Mouse (Mus musculus): ENCODE data around the gene Sec23ip. TPM values are rescaled to one million over a fixed set of nuclear protein-coding genes. Genes with fewer than 3 reads are reported as not detected.
A peak's percentile ranks its signal among the peaks of the same experiment; 100 is the strongest.

Gene Sec23ip
- total and polyA plus RNA-seq, 3 experiments, result 25.1 to 26.8 (median 26.5) TPM

DNA sequence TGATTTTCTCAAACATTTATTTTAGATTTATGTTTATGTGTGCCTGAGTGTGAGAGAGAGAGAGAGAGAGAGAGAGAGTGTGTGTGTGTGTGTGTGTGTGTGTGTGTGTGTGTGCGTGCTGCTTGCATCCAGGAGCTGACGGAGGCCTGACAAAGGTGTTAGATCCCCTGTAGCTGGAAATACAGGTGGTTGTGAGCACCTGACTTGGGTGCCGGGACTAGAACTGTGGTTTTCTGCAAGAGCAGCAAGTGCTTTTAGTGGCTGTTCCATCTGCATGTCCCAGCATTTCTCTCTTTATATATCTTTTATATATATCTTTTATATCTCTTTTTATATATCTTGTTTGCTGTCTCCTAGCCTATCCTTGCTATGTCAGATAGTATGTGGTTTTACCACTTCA is 37.1 kb downstream of the Sec23ip start:
- Histone ChIP-seq H3K79me2 (replicated peaks; ENCODE audit: control insufficient read depth, insufficient read depth, low read length) (no peaks in the 10 kb centered on the region), H3K27ac (no peak overlapping the region), H3K9ac (ENCODE audit: low read depth, low read length) (no peak overlapping the region), H3K36me3 (ENCODE audit: control insufficient read depth, insufficient read depth, low read length) (peaks cover 5% of the 10 kb centered on the region), H3K4me1 (ENCODE audit: control insufficient read depth, insufficient read depth, low read length) (no peaks in the 10 kb centered on the region), H3K27me3 (ENCODE audit: control insufficient read depth, insufficient read depth, low read length) (no peaks in the 10 kb centered on the region), H3K4me3 (no peak overlapping the region)
- TF ChIP-seq POLR2A (IDR thresholded peaks at IDR 0.05; ENCODE audit: insufficient read depth, low read depth, low read length) (no peak), CTCF (IDR thresholded peaks at IDR 0.05) (no peak), EP300 (IDR thresholded peaks at IDR 0.05; ENCODE audit: insufficient read depth, low read depth, low read length) (no peak)
- WGBS, result 95% methylated on average over 3 of the region's 3 CpGs
- DNase-seq, result no peak
- intact Hi-C loops (cut with DNase I), result no loop called here

GRCm38 (mm10) chr7:128790045-128790444 is 45.3 kb downstream of the Sec23ip start:
- Histone ChIP-seq H3K27me3 (ENCODE audit: control insufficient read depth, insufficient read depth, low read length) (no peaks in the 10 kb centered on the region), H3K9ac (ENCODE audit: low read depth, low read length) (no peak overlapping the region), H3K36me3 (ENCODE audit: control insufficient read depth, insufficient read depth, low read length) (no peaks in the 10 kb centered on the region), H3K79me2 (replicated peaks; ENCODE audit: control insufficient read depth, insufficient read depth, low read length) (no peaks in the 10 kb centered on the region), H3K27ac (no peak overlapping the region), H3K4me1 (ENCODE audit: control insufficient read depth, insufficient read depth, low read length) (no peaks in the 10 kb centered on the region), H3K4me3 (no peak overlapping the region)
- intact Hi-C loops (cut with DNase I), result no loop called here
- no peak for TF ChIP-seq EP300 (IDR thresholded peaks at IDR 0.05; ENCODE audit: insufficient read depth, low read depth, low read length)
- TF ChIP-seq POLR2A (IDR thresholded peaks at IDR 0.05; ENCODE audit: insufficient read depth, low read depth, low read length), result no peak
- TF ChIP-seq CTCF (IDR thresholded peaks at IDR 0.05), result no peak
- no peak for DNase-seq
- WGBS, result 68% methylated on average over 4 of the region's 4 CpGs

DNA sequence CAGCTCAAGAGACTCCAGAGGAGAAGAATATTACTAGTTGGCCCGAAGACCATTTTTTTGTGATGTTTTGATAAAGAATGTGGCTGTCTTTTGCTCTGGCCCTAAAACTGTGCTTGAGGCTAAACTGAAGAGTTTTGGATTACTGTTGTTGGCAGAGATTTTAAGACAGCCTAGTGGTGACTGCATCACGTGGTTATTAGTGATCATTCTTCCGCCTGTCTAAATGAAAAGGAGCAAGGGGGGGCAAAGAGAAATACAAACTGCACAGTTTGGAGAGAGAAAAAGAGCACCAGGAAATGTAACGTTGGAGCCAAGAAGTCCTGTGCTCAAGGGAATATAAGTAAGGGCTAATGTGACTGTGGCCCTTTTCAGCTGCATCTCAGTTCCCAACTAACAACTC is 48.7 kb downstream of the Sec23ip start:
- Histone ChIP-seq H3K27me3 (ENCODE audit: control insufficient read depth, insufficient read depth, low read length) (no peaks in the 10 kb centered on the region), H3K79me2 (replicated peaks; ENCODE audit: control insufficient read depth, insufficient read depth, low read length) (no peaks in the 10 kb centered on the region), H3K27ac (no peak overlapping the region), H3K9ac (ENCODE audit: low read depth, low read length) (no peak overlapping the region), H3K4me1 (ENCODE audit: control insufficient read depth, insufficient read depth, low read length) (no peaks in the 10 kb centered on the region), H3K36me3 (ENCODE audit: control insufficient read depth, insufficient read depth, low read length) (no peaks in the 10 kb centered on the region), H3K4me3 (no peak overlapping the region)
- TF ChIP-seq CTCF (IDR thresholded peaks at IDR 0.05) (no peak), POLR2A (IDR thresholded peaks at IDR 0.05; ENCODE audit: insufficient read depth, low read depth, low read length) (no peak), EP300 (IDR thresholded peaks at IDR 0.05; ENCODE audit: insufficient read depth, low read depth, low read length) (no peak)
- intact Hi-C loops (cut with DNase I), result no loop called here
- no peak for DNase-seq
- WGBS, result 62% methylated on average over 4 of the region's 4 CpGs

DNA sequence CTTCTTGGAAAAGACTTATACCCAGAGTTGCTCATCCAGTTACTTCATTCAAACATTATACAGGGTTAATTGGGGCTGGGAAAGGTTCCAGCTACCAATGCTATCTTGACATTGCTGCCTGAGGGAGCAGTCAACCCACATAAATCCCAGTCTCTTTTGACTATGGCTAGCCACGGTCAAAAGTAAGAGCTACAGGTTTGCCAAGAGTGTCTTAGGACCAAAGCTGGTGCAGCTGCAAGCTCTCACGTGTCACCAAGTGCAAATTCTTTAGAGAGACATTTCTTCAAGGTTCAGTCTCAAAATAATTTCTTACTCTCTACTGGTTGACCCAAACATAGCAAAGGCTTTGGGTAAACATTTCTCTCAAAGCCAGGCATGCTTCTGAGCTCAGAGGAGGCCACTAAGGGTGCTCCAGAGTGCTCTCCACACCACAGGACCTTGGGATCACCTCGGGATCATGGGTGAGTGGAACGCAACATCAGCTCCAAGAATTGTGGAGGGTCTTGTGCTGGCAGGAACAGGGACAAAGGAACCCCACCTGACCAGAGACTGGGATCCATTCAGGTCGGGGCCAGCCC is 80.3 kb downstream of the Sec23ip start:
- Histone ChIP-seq H3K79me2 (replicated peaks; ENCODE audit: control insufficient read depth, insufficient read depth, low read length) (no peaks in the 10 kb centered on the region), H3K27me3 (ENCODE audit: control insufficient read depth, insufficient read depth, low read length) (no peaks in the 10 kb centered on the region), H3K27ac (no peak overlapping the region), H3K36me3 (ENCODE audit: control insufficient read depth, insufficient read depth, low read length) (no peaks in the 10 kb centered on the region), H3K4me3 (no peak overlapping the region), H3K4me1 (ENCODE audit: control insufficient read depth, insufficient read depth, low read length) (no peaks in the 10 kb centered on the region), H3K9ac (ENCODE audit: low read depth, low read length) (no peak overlapping the region)
- intact Hi-C loops (cut with DNase I), result no loop called here
- DNase-seq, result no peak
- 61% methylated on average over 5 of the region's 5 CpGs for WGBS
- TF ChIP-seq CTCF (IDR thresholded peaks at IDR 0.05) (no peak), POLR2A (IDR thresholded peaks at IDR 0.05; ENCODE audit: insufficient read depth, low read depth, low read length) (no peak), EP300 (IDR thresholded peaks at IDR 0.05; ENCODE audit: insufficient read depth, low read depth, low read length) (no peak)

- no peaks in the 10 kb centered on the region for H3K27me3 ChIP-seq (ENCODE audit: control insufficient read depth, insufficient read depth, low read length)
- no peak overlapping the region for H3K27ac ChIP-seq
- DNase-seq, result no peak
- H3K79me2 ChIP-seq (replicated peaks; ENCODE audit: control insufficient read depth, insufficient read depth, low read length), result no peaks in the 10 kb centered on the region
- TF ChIP-seq POLR2A (IDR thresholded peaks at IDR 0.05; ENCODE audit: insufficient read depth, low read depth, low read length), result no peak
- TF ChIP-seq CTCF (IDR thresholded peaks at IDR 0.05), result no peak
- TF ChIP-seq EP300 (IDR thresholded peaks at IDR 0.05; ENCODE audit: insufficient read depth, low read depth, low read length), result no peak
- WGBS, result 59% methylated on average over 12 of the region's 12 CpGs
- intact Hi-C loops (cut with DNase I), result no loop called here
- no peaks in the 10 kb centered on the region for H3K36me3 ChIP-seq (ENCODE audit: control insufficient read depth, insufficient read depth, low read length)
- no peak overlapping the region for H3K9ac ChIP-seq (ENCODE audit: low read depth, low read length)
- H3K4me3 ChIP-seq, result no peak overlapping the region
- no peaks in the 10 kb centered on the region for H3K4me1 ChIP-seq (ENCODE audit: control insufficient read depth, insufficient read depth, low read length)
Measured at GRCm38 (mm10) chr7:128832455-128833081, 87.8 kb downstream of the Sec23ip start.

DNA sequence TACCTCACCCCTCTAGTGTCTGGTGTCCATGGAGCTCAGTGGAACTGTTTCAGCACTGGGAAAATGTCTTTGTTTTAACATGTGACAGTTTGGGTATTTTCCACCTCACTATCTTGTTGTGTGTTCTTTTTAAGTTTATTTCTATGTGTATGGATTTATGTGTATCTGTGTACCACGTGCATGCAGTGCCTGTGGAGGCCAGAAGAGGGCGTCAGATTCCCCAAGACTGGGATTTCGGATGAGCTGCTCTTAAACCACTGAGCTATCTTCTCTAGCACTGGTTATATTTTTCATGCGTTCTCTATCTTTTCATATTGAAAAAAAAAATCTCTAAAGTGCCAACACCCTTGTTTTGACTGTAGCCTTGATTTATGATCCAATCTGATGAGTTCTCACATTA is 88.5 kb downstream of the Sec23ip start:
- H3K27ac ChIP-seq, result no peak overlapping the region
- no peaks in the 10 kb centered on the region for H3K27me3 ChIP-seq (ENCODE audit: control insufficient read depth, insufficient read depth, low read length)
- H3K9ac ChIP-seq (ENCODE audit: low read depth, low read length), result no peak overlapping the region
- H3K4me3 ChIP-seq, result no peak overlapping the region
- intact Hi-C loops (cut with DNase I), result no loop called here
- 85% methylated on average over 4 of the region's 4 CpGs for WGBS
- no peaks in the 10 kb centered on the region for H3K4me1 ChIP-seq (ENCODE audit: control insufficient read depth, insufficient read depth, low read length)
- TF ChIP-seq CTCF (IDR thresholded peaks at IDR 0.05) (0 out of 2 replicates have a peak, but pooled peaks have one; percentile 10), POLR2A (IDR thresholded peaks at IDR 0.05; ENCODE audit: insufficient read depth, low read depth, low read length) (no peak), EP300 (IDR thresholded peaks at IDR 0.05; ENCODE audit: insufficient read depth, low read depth, low read length) (no peak)
- H3K36me3 ChIP-seq (ENCODE audit: control insufficient read depth, insufficient read depth, low read length), result no peaks in the 10 kb centered on the region
- DNase-seq, result no peak
- H3K79me2 ChIP-seq (replicated peaks; ENCODE audit: control insufficient read depth, insufficient read depth, low read length), result no peaks in the 10 kb centered on the region

Small RNA genes within 50 kb of the gene (microRNA-seq; reads per million reads assigned to microRNA genes)
- 0 reads per million in 2 experiments for gene Gm25778

Other genes starting within 250 kb of the Sec23ip start
- 100 to 1,000 TPM; 259 to 296 TPM for gene Bag3, start 221.3 kb upstream of the Sec23ip start, total RNA-seq (2021)
- 133 and 148 TPM in 2 replicates for gene Bag3, start 221.3 kb upstream of the Sec23ip start, polyA plus RNA-seq (2012; rRNA removed)
- gene Inpp5f, start 133.6 kb upstream of the Sec23ip start, total RNA-seq (2021), result 1 to 10 TPM; 4.1 to 4.5 TPM
- 1.5 and 4.0 TPM in 2 replicates for gene Inpp5f, start 133.6 kb upstream of the Sec23ip start, polyA plus RNA-seq (2012; rRNA removed)
- gene Mcmbp, start 4.4 kb upstream of the Sec23ip start, total RNA-seq (2021), result 10 to 100 TPM; 23.7 to 25.2 TPM
- 14.0 and 25.0 TPM in 2 replicates for gene Mcmbp, start 4.4 kb upstream of the Sec23ip start, polyA plus RNA-seq (2012; rRNA removed)

Data from heart, adult 2 months (tissue).